10 mouse cellular contexts compared by ENCODE assay signal in the genomic region with DNA sequence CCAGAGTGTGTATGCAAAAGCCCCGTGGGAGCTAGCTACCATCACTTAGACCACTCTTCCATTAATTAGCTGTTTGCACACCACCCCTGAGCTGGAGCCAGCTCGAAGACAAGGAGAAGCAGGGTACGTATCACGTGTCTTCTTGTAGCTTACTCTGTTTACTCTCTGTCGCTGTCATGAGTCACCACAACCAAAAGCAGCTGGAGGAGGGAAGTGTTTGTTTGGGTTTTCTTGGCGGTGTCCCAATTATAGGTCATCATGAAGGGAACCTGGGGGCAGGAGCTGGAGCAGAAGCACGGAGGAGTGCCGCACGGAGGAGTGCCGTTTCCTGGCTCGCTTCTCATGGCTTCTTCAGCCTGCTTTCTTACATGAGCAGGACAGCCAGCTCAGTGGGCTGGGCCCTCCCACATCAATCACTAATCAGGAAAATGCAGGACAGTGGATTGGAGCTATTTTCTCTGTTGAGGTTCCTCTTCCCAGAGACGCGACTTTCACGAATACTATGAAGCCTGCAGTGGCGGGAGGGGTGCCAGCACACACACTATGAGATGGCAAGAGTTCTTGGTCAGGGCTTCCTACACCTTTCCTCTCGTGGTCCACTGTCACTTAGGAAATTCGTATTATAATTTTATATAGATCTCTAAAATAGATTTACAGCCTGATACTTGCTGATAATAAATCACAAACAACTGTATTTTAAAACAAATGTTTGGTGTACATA. TPM values are rescaled to one million over a fixed set of nuclear protein-coding genes. Genes with fewer than 3 reads are reported as not detected.
DNase-seq lines count a peak whose midpoint lies in the region; ATAC-seq lines count a peak whose summit lies in the region.
"Had no signal": no experiment of that assay in that cellular context is flagged by ENCODE, and none has a peak within 500 bp of the region (broad histone marks: within the 10 kb centered on the region; RNA-seq: fewer than 3 reads in every experiment).

No protein-coding gene starts in this region.

- peak; percentile 23 for DNase-seq in cerebellum, adult 11 months
- peak; percentile 78 for DNase-seq in heart, adult 8-10 months (ENCODE audit: low spot score)
- peak; percentile 56 for DNase-seq in kidney, postnatal 10 days
- peak; percentile 60 for DNase-seq in testis, postnatal 10 days (ENCODE audit: low spot score)

- no peak overlapping the region for H3K4me3 ChIP-seq in hindbrain, embryonic 16.5 days (ENCODE audit: low read length)
- no peak overlapping the region for H3K4me3 ChIP-seq in hindbrain, embryonic 13.5 days
- peak overlapping the region; percentile 35 for H3K4me3 ChIP-seq in lung, embryonic 16.5 days (ENCODE audit: low read length)
- H3K4me3 ChIP-seq: limb, embryonic 12.5 days had no signal

- WGBS in hindbrain, embryonic 16.5 days, result 64% methylated on average over 17 of the region's 17 CpGs
- WGBS in hindbrain, embryonic 13.5 days, result 71% methylated on average over 17 of the region's 17 CpGs
- WGBS in lung, embryonic 16.5 days, result 9% methylated on average over 17 of the region's 17 CpGs

- H3K9me3 ChIP-seq in hindbrain, embryonic 16.5 days (ENCODE audit: control insufficient read depth, low read length), result no peaks in the 10 kb centered on the region
- H3K9me3 ChIP-seq in hindbrain, embryonic 13.5 days, result no peaks in the 10 kb centered on the region
- H3K9me3 ChIP-seq in lung, embryonic 16.5 days (ENCODE audit: control insufficient read depth, low read length), result no peaks in the 10 kb centered on the region
- H3K9me3 ChIP-seq: limb, embryonic 12.5 days had no signal

- H3K27me3 ChIP-seq in hindbrain, embryonic 16.5 days (replicated peaks; ENCODE audit: control insufficient read depth, insufficient read depth, low read length), result no peaks in the 10 kb centered on the region
- no peaks in the 10 kb centered on the region for H3K27me3 ChIP-seq in hindbrain, embryonic 13.5 days
- no peaks in the 10 kb centered on the region for H3K27me3 ChIP-seq in lung, embryonic 16.5 days (ENCODE audit: control insufficient read depth, insufficient read depth, low read depth, low read length)
- H3K27me3 ChIP-seq: Patski had no signal

- peak overlapping the region; percentile 2; the same call in 1 of the 2 replicates for H3K4me2 ChIP-seq in hindbrain, embryonic 16.5 days (ENCODE audit: low read length)
- H3K4me2 ChIP-seq in hindbrain, embryonic 13.5 days, result no peak overlapping the region; the same call in 1 of the 2 replicates
- H3K4me2 ChIP-seq in lung, embryonic 16.5 days (ENCODE audit: low read depth, low read length), result peak overlapping the region; percentile 60
- H3K4me2 ChIP-seq: limb, embryonic 12.5 days had no signal

- no peak for ATAC-seq in hindbrain, embryonic 16.5 days
- no peak for ATAC-seq in hindbrain, embryonic 13.5 days (ENCODE audit: low FRiP score)
- ATAC-seq in lung, embryonic 16.5 days (ENCODE audit: low read depth), result peak; percentile 87
- no peak for ATAC-seq in erythroid progenitor cell, adult 5-6 weeks (replicated peaks; ENCODE audit: low FRiP score, poor library complexity, severe bottlenecking)
- ATAC-seq: Patski had no signal

- H3K27ac ChIP-seq in hindbrain, embryonic 16.5 days (ENCODE audit: low read depth, low read length), result no peak overlapping the region
- no peak overlapping the region for H3K27ac ChIP-seq in hindbrain, embryonic 13.5 days
- H3K27ac ChIP-seq in lung, embryonic 16.5 days (ENCODE audit: low read length), result no peak overlapping the region
- H3K27ac ChIP-seq: limb, embryonic 12.5 days had no signal

- no peaks in the 10 kb centered on the region for H3K4me1 ChIP-seq in hindbrain, embryonic 16.5 days (ENCODE audit: control insufficient read depth, insufficient read depth, low read depth, low read length)
- peaks cover 11% of the 10 kb centered on the region; the same call in 1 of the 2 replicates for H3K4me1 ChIP-seq in hindbrain, embryonic 13.5 days (replicated peaks)
- peaks cover 16% of the 10 kb centered on the region for H3K4me1 ChIP-seq in lung, embryonic 16.5 days (replicated peaks; ENCODE audit: control insufficient read depth, insufficient read depth, low read length)
- H3K4me1 ChIP-seq: limb, embryonic 12.5 days had no signal

- H3K9ac ChIP-seq in hindbrain, embryonic 16.5 days (ENCODE audit: low read depth, low read length), result no peak overlapping the region
- no peak overlapping the region for H3K9ac ChIP-seq in hindbrain, embryonic 13.5 days
- H3K9ac ChIP-seq in lung, embryonic 16.5 days (ENCODE audit: low read length), result 0 out of 2 replicates have a peak overlapping the region, but pooled peaks have one; percentile 0
- H3K9ac ChIP-seq: limb, embryonic 12.5 days had no signal

- no peaks in the 10 kb centered on the region for H3K36me3 ChIP-seq in hindbrain, embryonic 16.5 days (ENCODE audit: control insufficient read depth, insufficient read depth, low read length)
- peaks cover 3% of the 10 kb centered on the region; the same call in 1 of the 2 replicates for H3K36me3 ChIP-seq in hindbrain, embryonic 13.5 days
- H3K36me3 ChIP-seq in lung, embryonic 16.5 days (ENCODE audit: control insufficient read depth, insufficient read depth, low read length), result no peaks in the 10 kb centered on the region
- H3K36me3 ChIP-seq: limb, embryonic 12.5 days had no signal

RNA-seq across cellular contexts. Expression of gene Larp6, which starts 30.6 kb away (rescaled TPM):
- 23.3 and 25.2 TPM in 2 replicates for polyA plus RNA-seq in hindbrain, embryonic 16.5 days (2015; fragmentation: Nextera tagmentation; extraction: Ambion mirVana)
- polyA plus RNA-seq in hindbrain, embryonic 13.5 days (2015; fragmentation: Nextera tagmentation; extraction: Ambion mirVana), result 10.3 and 11.2 TPM in 2 replicates
- total RNA-seq in heart, adult 8-10 months (2022), result 1 to 10 TPM; 1.1 to 2.0 (median 1.7) TPM
- 1.2 and 1.3 TPM in 2 replicates for polyA plus RNA-seq in lung, embryonic 16.5 days (2015; fragmentation: Nextera tagmentation; extraction: Ambion mirVana)
- total RNA-seq in erythroid progenitor cell, adult 5-6 weeks (2015; ENCODE audit: low replicate concordance), result 1.3 TPM in 1 of 2 replicates, not detected in the other
- total RNA-seq in erythroid progenitor cell, adult 5-6 weeks (2017; ENCODE audit: low replicate concordance), result not detected in 2 replicates
- polyA plus RNA-seq: Patski had no signal

RNA-seq across cellular contexts. Expression of gene Uaca, which starts 51.0 kb away (rescaled TPM):
- polyA plus RNA-seq in hindbrain, embryonic 16.5 days (2015; fragmentation: Nextera tagmentation; extraction: Ambion mirVana), result 15.8 and 22.2 TPM in 2 replicates
- 22.5 and 23.9 TPM in 2 replicates for polyA plus RNA-seq in hindbrain, embryonic 13.5 days (2015; fragmentation: Nextera tagmentation; extraction: Ambion mirVana)
- total RNA-seq in heart, adult 8-10 months (2022), result 10 to 100 TPM; 47.1 to 58.4 (median 50.7) TPM
- polyA plus RNA-seq in lung, embryonic 16.5 days (2015; fragmentation: Nextera tagmentation; extraction: Ambion mirVana), result 30.9 and 33.3 TPM in 2 replicates
- 2.1 TPM in 1 of 2 replicates, not detected in the other for total RNA-seq in erythroid progenitor cell, adult 5-6 weeks (2015; ENCODE audit: low replicate concordance)
- total RNA-seq in erythroid progenitor cell, adult 5-6 weeks (2017; ENCODE audit: low replicate concordance), result 0.64 and 0.76 TPM in 2 replicates

RNA-seq across cellular contexts. Expression of gene Lrrc49, which starts 55.4 kb away (rescaled TPM):
- 78.3 and 81.4 TPM in 2 replicates for polyA plus RNA-seq in hindbrain, embryonic 16.5 days (2015; fragmentation: Nextera tagmentation; extraction: Ambion mirVana)
- polyA plus RNA-seq in hindbrain, embryonic 13.5 days (2015; fragmentation: Nextera tagmentation; extraction: Ambion mirVana), result 67.9 and 70.0 TPM in 2 replicates
- 1 to 10 TPM; 3.5 to 4.2 (median 3.8) TPM for total RNA-seq in heart, adult 8-10 months (2022)
- 16.3 and 16.5 TPM in 2 replicates for polyA plus RNA-seq in lung, embryonic 16.5 days (2015; fragmentation: Nextera tagmentation; extraction: Ambion mirVana)
- 9.6 TPM in 1 of 2 replicates, not detected in the other for total RNA-seq in erythroid progenitor cell, adult 5-6 weeks (2015; ENCODE audit: low replicate concordance)
- not detected in 2 replicates for total RNA-seq in erythroid progenitor cell, adult 5-6 weeks (2017; ENCODE audit: low replicate concordance)

Comparison
In these comparisons a context has a peak if more than half of its experiments do, and no peak if none do; other contexts are left out.
1. DNase-seq: peak in every context shown above with its lines; median percentile 78 in heart, adult 8-10 months; 60 in testis, postnatal 10 days; 56 in kidney, postnatal 10 days; 23 in cerebellum, adult 11 months.